Mouse (Mus musculus): ENCODE data around the gene Ppp3ca.

The Ppp3ca gene

DNA sequence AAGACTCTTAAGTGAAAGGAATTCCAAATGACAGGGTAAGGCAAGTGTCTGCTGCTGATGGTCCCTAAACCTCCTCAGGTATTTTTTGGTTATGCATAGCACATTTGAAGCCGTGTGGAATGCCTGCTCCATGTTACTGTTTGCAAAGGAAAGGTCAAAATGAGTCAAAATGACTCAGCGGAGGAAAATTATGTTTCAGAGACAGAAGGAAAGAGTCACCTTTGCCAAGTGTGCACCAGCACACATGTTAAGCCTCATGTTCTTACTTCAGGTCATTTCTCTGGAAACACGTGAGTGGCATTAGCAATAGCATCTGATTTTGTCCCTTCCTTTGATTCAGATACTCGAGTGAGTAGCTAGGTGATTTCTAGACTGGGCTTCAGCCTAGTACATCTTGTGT lies 186.1 kb downstream of the Ppp3ca start:
- no peak for DNase-seq (ENCODE audit: low spot score in 2 of 2)

DNA sequence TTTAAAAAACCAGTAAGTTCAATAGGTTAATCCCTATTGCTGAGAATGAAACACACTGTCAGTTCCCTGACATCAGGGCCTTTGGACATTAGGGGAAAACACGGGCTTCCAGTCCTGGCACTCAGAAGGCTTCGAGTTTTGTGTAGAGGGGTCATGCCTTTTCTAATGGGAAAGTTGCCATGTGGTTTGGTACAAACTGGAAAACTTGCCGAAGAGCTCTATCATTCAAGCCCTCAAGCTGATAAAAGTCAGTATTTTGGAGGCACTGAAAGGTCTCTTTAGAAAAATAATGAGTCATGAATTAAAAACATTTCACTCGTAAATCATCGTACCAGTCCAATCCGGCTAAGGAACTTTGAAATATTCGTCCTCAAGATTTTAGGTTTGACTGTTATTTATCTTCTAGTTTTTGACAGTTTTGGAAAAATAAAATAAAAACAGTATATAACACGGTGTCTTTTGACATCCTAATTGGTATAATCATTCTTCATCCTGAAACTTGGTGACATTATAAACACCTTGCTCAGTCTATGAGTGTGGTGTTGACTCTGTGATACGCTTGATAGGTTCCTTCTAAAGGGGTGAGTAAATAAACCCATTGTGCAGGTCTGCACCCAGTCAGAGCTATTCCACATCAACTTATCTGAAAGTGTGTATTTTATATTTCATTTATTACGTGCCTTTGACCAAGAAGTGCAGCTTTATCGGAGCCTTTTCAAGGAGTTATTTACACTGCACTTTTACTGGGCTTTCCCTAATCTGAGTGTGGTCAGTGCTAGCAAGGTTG lies 192.3 kb downstream of the Ppp3ca start:
- DNase-seq (ENCODE audit: low spot score in 2 of 2), result no peak

DNA sequence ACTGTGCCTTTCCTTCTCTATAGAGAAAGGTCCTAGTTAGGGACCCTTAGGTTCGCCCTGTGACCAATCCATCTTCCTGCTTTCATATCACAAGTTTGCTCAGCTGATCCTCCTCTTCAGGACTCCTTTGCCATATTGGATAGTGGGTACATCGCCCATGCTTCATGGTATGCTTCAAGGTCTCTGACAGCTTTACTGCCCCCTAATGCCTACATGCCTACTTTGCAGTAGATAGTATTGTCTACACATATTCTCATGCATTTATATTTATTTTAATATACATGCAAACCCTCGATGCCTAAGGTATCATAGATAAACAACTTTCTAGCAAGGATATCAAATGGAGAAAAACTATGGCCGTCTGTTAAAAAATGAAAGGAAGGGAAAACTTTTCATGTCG lies 193.2 kb downstream of the Ppp3ca start:
- no peak for DNase-seq (ENCODE audit: low spot score in 2 of 2)

DNA sequence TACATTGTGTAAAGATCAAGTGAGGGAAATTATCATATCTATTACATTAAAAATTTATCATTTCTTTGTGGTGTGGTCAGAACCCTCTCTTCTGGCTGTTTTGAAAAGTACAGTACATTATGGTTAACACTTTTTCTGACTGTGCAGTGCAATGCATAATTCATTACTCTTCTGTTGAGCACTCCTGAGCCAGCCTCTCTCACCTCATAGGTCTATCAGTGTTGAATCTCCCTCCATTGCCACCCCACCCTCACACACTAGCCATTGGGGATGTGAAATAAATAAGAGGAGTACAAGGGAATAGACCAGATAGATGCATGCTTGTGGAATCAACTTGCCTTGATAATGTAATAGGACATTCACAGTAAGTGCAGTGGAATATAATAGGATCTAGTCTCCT lies 194.4 kb downstream of the Ppp3ca start:
- no peak for DNase-seq (ENCODE audit: low spot score in 2 of 2)

DNA sequence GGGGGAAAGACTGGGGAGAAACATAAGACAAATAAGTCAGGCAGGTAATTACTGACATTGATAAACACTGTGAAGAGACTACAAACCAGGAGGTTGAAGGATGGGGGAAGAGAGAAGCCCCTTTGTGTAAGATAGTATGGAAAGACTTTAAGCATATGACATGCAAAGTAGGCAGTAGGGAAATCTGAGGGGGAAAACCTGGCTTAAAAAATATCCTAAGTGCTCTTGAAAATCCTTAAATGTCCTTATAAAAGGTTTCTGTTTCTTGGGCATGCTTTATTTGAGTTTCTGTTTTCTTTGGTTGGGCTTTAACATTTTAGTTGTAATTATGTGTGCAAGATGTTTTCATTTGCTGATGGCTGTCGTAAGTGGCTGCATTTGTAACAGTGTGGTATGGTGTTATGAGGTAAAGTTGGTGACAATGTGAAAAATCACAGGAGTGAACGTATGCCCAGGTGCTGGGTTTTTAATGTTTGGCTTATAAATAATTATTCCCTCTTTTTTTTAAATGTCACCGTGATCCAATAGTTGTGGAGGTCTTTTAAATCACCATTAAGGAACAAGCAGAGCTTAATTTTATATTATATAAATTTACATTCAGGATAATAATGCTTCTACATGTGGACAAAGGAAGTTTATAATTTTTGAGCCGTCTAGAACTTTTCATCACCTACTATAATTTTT lies 195.4 kb downstream of the Ppp3ca start:
- no peak for DNase-seq (ENCODE audit: low spot score in 2 of 2)

DNA sequence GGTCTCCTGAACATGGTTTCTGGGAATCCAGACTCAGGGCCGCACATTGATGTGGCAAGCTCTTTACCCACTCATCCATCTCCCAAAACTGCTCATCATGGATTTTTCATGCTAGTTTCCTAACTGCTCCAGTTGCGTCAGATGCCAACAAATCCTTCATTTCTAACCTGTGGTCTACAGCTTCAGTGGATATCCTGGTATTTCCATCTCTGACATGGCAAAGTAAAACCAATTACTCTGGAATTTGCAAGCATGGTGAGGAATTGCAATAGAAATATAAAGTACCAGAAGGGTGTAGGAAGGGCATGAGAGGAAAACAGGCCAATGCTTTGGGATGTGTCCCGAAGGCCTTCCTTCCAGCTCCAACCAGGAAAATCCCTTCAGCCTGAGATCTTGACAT lies 196.2 kb downstream of the Ppp3ca start:
- DNase-seq (ENCODE audit: low spot score in 2 of 2), result no peak

DNA sequence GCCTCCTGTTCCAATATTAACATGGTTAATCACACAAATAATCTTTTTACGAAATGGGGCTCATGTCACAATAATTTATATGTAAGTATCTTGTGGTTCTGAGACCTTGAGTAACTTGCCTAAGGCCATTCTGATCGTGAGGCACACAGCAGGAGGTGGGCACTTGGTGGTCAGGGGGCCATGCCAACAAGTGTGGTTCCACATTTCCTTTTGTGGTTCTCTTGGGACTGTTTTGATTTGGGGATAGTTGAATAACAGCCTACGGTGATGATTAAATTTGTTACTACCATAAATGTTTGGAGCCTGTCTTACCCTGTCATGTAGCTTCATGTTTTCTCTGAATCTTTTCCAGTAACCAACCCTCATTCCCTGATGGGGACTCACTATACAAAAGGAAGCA lies 196.6 kb downstream of the Ppp3ca start:
- no peak for DNase-seq (ENCODE audit: low spot score in 2 of 2)

DNA sequence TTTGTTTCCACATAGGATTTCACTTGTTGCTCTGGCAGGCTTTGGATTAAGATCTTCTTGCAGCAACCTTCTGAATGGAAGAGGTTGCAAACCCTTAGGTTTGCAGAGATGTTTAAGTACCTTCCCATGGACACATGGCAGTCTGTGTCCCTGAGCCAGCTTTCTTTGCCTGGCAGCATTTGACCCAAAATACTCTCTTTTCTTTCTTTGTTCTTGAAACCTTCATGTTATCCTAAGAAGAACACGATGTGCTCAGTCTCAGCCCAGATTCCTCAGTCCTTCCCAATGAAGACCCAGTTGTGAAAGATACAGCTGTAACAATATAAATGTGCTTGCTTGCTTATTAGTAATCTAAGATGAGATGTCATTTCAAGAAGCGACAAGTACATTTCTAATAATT lies 197.4 kb downstream of the Ppp3ca start:
- DNase-seq (ENCODE audit: low spot score in 2 of 2), result no peak

DNA sequence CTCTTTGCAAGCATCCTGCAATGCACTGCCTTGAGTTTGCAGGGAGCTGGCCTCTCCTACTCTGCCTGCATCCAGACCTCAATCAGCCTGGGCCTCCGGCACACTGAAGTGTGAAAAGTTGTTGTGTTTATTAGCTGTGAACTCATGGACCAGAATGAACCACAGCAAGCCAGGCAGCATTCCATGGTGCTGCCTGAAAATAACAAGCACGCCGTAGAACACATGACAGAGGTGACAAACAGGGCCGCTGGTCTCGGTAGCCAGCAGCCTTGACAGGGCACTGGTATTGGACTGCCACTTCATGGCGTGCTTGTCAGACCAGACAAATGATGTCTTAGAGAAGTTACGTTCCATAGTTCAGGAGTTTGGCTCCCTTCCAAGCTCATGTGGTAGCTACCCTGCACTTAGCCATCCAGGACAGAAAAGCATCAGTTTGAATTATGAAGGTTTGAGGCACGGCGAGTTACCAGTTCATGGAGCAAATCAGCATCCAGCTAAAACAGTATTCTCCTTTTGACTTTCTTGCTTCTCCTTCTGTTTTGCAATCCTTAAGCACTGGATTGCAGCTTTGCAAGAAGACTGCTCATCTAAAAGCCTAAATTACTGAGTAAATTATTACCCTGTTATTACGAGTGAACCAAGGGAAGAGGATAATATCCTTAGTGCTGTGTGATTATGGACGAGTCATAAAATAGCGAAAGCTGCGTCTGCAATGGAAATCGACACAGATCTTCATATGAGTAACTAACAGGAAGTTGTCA lies 202.0 kb downstream of the Ppp3ca start:
- no peak for DNase-seq (ENCODE audit: low spot score in 2 of 2)

DNA sequence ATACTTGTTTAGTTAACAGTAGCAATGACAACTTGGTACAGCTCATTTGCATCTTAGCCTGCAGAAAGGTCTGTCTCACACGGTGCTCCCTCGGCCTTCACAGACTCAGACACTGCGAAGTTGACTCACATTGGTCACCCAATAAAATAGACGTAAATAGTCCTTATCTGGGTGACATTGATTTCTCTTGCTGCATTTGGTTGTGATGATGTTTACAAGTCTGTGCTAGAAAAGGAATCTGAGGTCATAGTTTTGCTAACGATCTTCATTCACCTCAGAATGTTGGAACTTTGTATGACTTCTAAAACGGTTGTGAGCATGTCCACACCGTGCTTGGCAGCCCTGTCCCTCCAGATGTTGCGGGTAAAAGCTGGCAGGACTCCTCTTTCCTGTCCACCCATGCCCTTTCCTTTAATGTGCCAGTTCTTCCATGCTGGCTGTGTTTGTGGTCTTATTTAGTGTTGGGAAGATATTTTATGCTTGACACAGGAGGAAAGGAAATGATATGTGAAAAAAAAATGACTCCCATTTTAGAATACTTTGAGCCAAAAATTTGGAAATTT lies 202.7 kb downstream of the Ppp3ca start:
- no peak for DNase-seq (ENCODE audit: low spot score in 2 of 2)

DNA sequence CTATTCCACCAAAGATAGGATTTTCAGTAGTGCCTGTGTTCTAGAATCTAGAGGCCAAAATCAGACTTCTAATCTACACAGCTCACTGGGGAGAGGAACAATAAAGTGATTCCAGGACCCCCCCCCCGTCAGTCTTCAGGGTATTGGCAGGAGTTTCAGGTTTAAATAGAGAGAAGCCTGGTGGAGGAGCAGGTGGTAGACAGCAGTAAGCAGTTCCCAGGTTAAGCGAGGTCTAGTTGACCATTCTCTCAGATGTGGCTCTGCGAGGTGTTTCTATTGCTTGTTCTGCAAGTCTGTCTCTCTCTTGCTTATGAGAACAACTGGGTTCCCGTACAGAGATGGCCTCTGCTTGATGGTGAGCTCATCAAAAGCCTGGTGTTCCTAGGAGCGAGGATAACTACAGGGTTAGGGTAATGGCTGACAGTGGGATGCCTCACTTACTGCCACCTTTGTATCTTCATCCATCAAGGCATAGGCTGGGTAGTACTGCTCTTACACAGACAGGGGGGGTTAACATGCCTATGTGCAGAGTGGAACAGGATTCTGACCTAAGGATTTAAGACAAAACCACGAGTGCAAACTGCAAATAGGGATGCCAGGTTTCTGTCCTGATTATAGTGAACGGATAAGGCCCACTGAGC lies 204.0 kb downstream of the Ppp3ca start:
- no peak for DNase-seq (ENCODE audit: low spot score in 2 of 2)

DNA sequence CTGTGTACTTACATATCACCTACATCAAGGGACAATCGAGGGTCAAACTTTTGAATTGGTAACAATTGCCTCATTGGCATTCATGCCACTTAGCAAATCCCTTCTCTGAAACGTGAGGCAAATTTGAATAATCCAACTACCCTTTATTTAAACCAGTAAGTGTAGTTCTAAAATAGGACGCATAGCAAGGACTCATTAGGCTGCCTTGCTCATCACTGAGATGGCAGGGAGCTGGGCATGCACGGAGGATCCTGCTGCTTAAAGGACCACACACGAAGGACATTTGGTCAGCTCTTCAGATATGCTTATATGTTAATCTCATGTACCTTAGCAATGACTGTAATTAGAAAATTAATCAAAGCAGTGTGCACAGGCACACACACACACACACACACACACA lies 204.6 kb downstream of the Ppp3ca start:
- no peak for DNase-seq (ENCODE audit: low spot score in 2 of 2)

DNA sequence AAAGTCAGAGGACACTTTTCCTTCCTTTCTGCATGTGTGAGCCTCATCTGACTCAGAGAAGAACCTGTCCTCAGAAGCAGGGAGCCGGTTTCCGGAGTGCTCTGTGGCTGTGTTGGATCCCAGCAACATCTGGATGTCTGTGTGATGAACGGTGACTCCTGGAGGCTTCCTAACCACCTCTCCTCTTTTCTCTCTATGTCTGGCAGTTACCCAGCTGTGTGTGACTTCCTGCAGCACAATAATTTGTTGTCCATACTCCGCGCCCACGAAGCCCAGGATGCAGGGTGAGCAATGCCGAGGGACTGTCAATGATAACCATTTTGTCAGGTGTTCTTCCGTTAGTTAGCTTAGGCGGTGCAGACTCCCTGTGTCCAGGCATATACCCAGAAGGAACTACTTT lies 217.8 kb downstream of the Ppp3ca start:
- no peak for DNase-seq (ENCODE audit: low spot score in 2 of 2)

DNA sequence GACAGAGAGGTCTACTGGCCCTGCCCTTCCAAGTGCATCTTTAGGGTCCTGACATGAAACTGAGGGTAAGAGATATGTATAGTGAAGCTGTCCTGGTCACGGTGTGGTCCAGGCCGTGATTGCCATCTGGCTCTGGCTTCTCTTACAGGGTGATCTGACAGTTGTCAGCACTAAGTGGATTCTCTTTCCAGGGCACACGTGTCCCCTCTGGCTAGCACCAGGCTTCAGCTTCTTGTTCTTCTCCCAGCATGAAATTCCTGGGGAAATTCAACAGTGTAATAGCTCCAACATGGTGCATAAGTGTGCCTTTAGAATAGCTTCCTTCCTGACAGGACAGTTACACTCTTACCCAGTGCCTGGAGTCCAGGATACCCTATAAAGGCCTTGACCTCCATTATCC lies 222.2 kb downstream of the Ppp3ca start:
- DNase-seq (ENCODE audit: low spot score in 2 of 2), result no peak

DNA sequence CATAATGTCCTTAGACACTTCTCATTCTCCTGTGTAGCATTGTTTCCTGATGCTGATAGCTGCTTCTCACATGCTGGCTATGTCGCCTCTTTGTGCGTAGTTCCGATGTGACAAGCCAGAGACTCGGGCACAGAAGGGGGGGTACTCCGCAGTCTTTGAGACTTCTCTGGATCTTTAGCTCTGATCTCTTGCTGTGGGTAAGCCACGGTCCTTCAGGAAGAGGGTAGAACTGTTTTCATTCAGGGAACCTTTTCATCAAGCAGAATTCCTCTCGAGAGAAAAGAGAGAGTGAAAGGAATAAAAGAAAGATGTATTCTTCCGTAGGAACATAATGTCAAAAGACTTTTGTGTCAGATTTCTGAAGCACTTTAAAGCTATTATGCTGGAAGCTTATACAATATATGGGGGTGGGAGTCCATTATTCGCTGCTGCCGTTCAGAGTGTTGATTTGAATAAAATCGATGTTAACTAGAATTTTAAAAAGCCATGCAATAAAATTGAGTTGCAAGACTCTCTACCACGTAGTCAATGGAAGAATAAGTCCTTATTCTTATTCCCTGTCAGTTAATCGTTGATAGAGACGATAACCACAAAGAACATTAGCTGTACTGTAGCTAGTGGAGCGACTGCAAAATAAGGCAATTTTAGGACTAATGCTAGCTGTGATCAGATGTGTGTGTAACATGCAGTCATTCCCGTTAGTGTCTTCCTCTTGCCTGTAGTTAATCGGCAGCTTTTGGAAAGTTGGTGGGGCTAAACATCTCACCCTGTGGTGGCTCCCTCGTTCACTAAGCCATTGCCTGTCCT lies 223.9 kb downstream of the Ppp3ca start:
- DNase-seq (ENCODE audit: low spot score in 2 of 2), result no peak

DNA sequence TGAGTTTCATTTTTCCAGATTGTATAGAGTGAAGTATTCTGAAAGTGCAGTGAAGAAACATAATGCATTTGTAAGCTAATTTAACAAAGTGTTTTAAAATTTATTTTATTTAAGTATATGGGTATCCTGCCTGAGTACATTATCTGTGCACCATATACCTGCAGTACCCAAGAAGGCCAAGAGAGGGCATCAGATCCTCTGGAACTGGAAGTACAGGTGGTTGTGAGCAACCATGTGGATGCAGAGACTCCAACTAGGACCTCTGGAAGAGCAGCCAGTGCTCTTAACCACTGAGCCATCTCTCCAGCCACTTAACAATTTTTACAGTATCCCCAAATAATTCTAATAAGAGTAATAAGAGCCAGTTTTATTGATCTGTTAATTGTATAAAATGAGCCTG lies 225.6 kb downstream of the Ppp3ca start:
- DNase-seq (ENCODE audit: low spot score in 2 of 2), result no peak

DNA sequence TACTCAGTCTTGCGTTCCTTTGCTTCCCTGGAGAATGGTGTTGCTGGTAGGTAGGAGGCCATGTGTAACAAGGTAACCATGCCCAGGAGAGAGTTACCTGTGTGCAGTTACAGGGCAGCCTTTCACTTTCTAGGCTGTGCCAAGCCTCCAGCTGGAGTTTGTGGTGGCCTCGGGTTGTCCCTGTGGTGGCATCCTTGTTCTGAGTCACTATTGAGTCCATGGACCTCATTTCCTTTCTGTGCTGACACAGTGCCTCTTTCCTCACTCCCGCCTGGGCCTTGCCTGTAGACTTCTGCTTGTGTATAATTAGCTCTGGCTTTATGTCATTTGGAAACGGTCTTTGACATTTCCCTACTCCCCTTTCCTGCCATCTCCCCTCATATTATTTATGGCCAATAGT lies 226.4 kb downstream of the Ppp3ca start:
- DNase-seq (ENCODE audit: low spot score in 2 of 2), result no peak

DNA sequence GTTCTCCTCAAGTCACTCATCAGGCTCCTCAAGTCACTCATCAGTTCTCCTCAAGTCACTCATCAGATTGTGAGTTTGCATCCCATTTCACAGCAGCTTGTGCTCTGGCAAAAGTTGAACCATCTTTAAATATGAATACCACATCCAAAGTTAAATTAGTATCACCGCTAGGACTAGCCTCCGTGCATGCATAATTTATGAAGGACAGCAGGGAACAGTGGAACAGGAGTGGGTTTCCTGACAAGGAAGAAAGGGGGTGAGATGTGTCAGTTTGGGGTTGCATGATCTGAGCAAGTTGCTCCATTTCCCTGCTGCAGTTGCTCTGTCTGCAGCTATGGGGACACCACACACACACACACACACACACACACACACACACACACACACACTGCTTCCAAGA lies 229.8 kb downstream of the Ppp3ca start:
- no peak for DNase-seq (ENCODE audit: low spot score in 2 of 2)

DNA sequence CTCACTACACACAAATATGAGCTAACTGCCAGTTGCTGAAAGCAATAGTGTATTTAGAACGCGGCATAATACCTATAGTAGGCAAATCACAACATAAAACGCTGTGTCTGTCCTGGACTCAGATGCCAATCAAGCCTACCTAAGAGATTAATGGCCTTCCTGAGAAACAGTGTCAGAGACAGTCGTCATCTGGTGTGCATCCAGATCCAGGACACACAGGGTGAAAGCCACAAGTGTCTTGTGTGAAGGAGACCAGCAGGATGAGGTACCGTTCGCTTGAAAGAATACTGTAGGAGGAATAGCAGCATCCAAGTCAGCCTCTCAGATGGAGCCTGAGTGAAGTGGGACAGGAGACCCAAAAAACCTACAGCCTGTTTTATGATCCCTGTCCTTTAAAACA lies 231.1 kb downstream of the Ppp3ca start:
- DNase-seq (ENCODE audit: low spot score in 2 of 2), result no peak

DNA sequence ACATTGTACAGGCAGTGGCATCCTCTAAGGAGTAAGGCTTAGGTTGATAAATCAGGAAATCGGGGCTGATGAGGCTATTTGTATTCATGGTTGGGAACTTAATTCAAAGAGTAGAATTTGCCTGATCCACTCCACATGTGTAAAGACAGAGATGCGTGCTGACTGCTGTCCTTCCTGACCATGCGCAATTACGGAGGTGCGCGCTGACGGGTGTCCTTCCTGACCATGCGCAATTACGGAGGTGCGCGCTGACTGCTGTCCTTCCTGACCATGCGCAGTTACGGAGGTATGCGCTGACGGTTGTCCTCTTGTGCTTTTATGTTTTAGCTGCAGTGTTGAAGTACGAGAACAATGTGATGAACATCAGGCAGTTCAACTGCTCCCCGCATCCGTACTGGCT lies 232.9 kb downstream of the Ppp3ca start:
- DNase-seq (ENCODE audit: low spot score in 2 of 2), result no peak

DNA sequence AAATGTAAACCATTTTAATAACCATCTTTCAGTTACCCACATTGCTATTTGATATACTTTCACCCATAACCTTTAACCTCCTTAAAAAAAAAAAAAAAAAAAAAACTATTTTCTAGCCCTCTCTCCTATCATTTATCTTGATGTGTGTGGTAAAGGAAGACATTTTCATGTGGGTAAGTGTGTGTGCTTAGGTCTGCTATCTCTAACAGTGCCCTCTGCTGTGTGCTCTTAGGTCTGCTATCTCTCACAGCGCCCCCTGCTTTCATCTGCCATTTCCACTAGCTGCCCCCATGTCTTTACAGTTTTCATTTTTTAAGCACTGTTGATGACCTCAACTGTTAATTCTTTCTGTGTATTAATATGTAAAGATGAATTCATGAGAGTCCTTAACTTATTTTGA lies 235.7 kb downstream of the Ppp3ca start:
- no peak for DNase-seq (ENCODE audit: low spot score in 2 of 2)
